Mouse (Mus musculus) liver, postnatal 0 days (tissue): ENCODE measurements around the gene Rab29.

Experiments
- CTCF ChIP-seq: sonication (generic); IDR thresholded peaks from 2 replicates; pipeline ENCODE4 v1.5.1; 2016; ENCODE audit warnings: antibody characterized with exemption, low read depth
- EP300 ChIP-seq: IDR thresholded peaks from 2 replicates; pipeline ENCODE4 v1.6.1; 2016; ENCODE audit warnings: antibody characterized with exemption, low read depth, mild to moderate bottlenecking

DNA sequence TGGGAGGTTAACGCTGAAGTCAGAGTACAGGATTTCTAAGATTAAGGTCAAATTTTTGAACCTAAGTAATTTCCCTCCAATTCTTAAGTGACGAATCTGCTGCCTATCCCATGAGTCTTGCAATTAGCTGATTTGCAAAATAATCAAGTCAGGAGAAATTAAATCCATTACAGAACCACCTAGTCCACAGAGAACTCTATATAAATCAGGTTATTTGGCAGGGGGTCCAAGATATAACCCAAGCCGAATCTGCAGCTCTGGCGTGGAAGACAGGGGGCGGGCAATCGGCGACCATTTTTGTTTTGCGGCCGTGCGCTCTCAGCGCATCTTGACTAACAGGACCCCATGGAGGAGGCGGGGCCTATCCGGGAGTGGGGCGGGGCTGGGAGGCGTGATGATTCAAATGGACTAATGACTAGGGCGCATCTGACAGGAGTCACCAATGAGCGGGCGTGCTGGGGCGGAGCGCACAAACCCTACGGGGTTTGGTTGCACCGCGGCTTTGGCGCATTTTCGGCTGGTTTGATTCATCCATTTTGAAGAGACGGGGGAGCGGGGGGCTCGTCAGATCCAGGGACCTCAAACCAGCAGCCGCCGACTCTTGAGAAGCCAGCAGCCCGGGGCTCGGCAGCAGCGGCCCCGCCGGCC lies 43.1 kb downstream of the Rab29 start, which contains the start of gene Nucks1:
- TF ChIP-seq CTCF (peak; percentile 53), EP300 (peak; percentile 81)
